Mouse (Mus musculus) limb, embryonic 13.5 days (tissue): Measurements from ENCODE around the gene Pou2f2. TPM values are rescaled to one million over a fixed set of nuclear protein-coding genes. Genes with fewer than 3 reads are reported as not detected.

Experiments used
- ATAC-seq: fragments of 200-750 bp; cut with Nextera tagmentation; 2 replicates; pipeline ENCODE4 v1.8.0; 2017; ENCODE audit warnings: low read depth, moderate number of reproducible peaks, moderate TSS enrichment; ENCODE audit not compliant: low FRiP score
- H3K27ac ChIP-seq: fragments of 300-500 bp; sonication (generic); 2 replicates; pipeline ENCODE4 v1.5.1; 2015; ENCODE audit warnings: inconsistent platforms, mild to moderate bottlenecking, moderate library complexity
- H3K27me3 ChIP-seq: fragments of 300-500 bp; sonication (generic); 2 replicates; pipeline ENCODE4 v1.6.1; 2015; ENCODE audit warnings: mild to moderate bottlenecking, inconsistent platforms
- H3K36me3 ChIP-seq: fragments of 300-500 bp; sonication (generic); 2 replicates; pipeline ENCODE4 v1.6.1; 2015; ENCODE audit warnings: inconsistent platforms, mild to moderate bottlenecking, moderate library complexity
- H3K4me1 ChIP-seq: fragments of 300-500 bp; sonication (generic); 2 replicates; pipeline ENCODE4 v1.6.1; 2015; ENCODE audit warnings: inconsistent platforms
- H3K4me2 ChIP-seq: fragments of 300-500 bp; sonication (generic); replicated peaks from 2 replicates; pipeline ENCODE4 v1.6.1; 2015; ENCODE audit warnings: inconsistent platforms, mild to moderate bottlenecking, moderate library complexity
- H3K4me3 ChIP-seq: fragments of 300-500 bp; sonication (generic); 2 replicates; pipeline ENCODE4 v1.5.1; 2015; ENCODE audit warnings: moderate library complexity, mild to moderate bottlenecking, inconsistent platforms
- H3K9ac ChIP-seq: fragments of 300-500 bp; sonication (generic); 2 replicates; pipeline ENCODE4 v1.6.1; 2015; ENCODE audit warnings: mild to moderate bottlenecking, inconsistent platforms
- H3K9me3 ChIP-seq: fragments of 300-500 bp; sonication (generic); 2 replicates; pipeline ENCODE4 v1.6.1; 2016; ENCODE audit warnings: inconsistent platforms
- WGBS: fragments of 180-500 bp; shearing (Covaris S2); methylation state at CpG from one replicate; pipeline ENCODE4 v1.1.7; 2015; 5-methylcytosine and 5-hydroxymethylcytosine counted together
- polyA plus RNA-seq: library from polyadenylated mRNA; unstranded; fragments of >200 nt; fragmentation: Nextera tagmentation; extraction: Ambion mirVana; gene quantifications from 2 replicates; pipeline ENCODE4 v1.2.1, GENCODE M21; 2015

The Pou2f2 gene
- polyA plus RNA-seq, 1 experiment from 2014 or later: 2.0 TPM

DNA sequence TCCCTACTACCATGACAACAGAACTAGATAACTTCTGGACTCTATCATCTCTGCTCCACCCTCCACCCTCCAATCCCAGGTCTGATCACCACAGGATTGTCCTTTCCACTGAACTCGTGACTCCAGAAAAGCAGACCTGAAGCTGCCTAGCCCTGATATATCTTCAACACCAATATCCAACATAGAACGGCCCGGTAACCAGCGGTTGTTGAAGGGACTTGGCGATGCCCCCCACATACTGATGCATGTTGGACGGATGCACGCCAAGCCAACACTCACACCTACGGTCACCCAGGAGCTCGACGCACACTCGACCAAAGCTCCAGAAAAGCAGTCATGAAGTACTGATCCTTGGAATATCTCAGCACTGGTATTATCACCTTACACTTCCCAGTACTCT lies 48.3 kb downstream of the Pou2f2 start:
- Histone ChIP-seq H3K4me3 (no peak overlapping the region), H3K4me1 (peaks cover 5% of the 10 kb centered on the region; the same call in 1 of the 2 replicates), H3K4me2 (no peak overlapping the region), H3K36me3 (no peaks in the 10 kb centered on the region), H3K27ac (no peak overlapping the region), H3K9me3 (peaks cover 3% of the 10 kb centered on the region; the same call in 1 of the 2 replicates), H3K9ac (no peak overlapping the region), H3K27me3 (peaks cover 65% of the 10 kb centered on the region)
- 89% methylated on average over 11 of the region's 11 CpGs for WGBS
- no peak for ATAC-seq

DNA sequence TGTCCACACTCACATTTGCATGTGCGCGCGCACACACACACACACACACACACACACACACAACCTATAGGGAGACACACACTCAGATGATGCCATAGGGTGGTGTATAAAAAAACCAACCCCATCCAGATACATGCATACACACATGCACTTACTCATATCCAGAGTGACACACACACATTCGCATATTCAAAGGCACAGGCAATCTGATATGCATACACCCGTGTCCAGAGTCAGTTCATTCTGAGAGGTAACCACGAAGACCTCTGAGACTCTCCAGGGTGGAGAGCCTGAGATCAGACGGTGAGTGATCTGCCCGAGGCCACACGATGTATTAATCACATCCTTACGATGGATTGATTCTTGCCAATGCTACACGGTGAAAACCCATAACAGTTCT lies 49.0 kb downstream of the Pou2f2 start:
- WGBS: 76% methylated on average over 11 of the region's 11 CpGs
- Histone ChIP-seq H3K9ac (no peak overlapping the region), H3K36me3 (no peaks in the 10 kb centered on the region), H3K4me1 (peaks cover 5% of the 10 kb centered on the region; the same call in 1 of the 2 replicates), H3K9me3 (peaks cover under 1% of the 10 kb centered on the region; the same call in 1 of the 2 replicates), H3K27ac (no peak overlapping the region), H3K4me3 (no peak overlapping the region), H3K27me3 (peaks cover 58% of the 10 kb centered on the region), H3K4me2 (no peak overlapping the region)
- ATAC-seq: no peak

DNA sequence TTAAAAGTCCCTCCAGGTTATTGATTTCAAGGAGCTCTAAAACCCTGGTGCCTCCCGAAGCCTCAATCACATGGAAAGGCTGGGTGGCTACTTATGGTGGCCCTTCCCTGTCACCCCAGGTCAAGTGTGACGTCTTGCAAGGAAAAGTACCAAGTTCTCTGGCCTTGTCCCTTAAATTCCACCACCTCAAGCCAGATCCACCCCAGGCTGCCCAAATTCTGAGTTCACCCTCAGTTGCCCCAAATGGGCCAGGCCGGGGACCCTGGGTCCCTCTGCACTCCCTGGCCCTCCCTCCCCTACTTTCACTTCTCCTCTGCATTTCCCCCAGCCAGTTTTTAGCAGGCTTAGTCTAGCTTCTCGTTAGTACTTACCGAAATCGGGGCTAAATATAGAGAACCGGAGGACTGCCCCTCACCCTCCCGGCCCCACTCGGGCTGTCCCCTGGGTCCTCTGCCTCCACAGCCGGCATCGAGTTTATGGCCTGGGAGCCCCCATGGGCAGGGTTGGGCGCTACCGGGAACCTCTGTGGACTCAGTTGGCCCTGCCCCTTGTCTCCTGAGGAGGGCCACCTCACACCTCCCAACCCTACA lies 50.0 kb downstream of the Pou2f2 start:
- Histone ChIP-seq H3K27me3 (peaks cover 48% of the 10 kb centered on the region), H3K4me2 (no peak overlapping the region), H3K27ac (no peak overlapping the region), H3K4me3 (no peak overlapping the region), H3K4me1 (peaks cover 5% of the 10 kb centered on the region; the same call in 1 of the 2 replicates), H3K36me3 (no peaks in the 10 kb centered on the region), H3K9me3 (no peaks in the 10 kb centered on the region), H3K9ac (no peak overlapping the region)
- 43% methylated on average over 13 of the region's 13 CpGs for WGBS
- ATAC-seq: no peak

DNA sequence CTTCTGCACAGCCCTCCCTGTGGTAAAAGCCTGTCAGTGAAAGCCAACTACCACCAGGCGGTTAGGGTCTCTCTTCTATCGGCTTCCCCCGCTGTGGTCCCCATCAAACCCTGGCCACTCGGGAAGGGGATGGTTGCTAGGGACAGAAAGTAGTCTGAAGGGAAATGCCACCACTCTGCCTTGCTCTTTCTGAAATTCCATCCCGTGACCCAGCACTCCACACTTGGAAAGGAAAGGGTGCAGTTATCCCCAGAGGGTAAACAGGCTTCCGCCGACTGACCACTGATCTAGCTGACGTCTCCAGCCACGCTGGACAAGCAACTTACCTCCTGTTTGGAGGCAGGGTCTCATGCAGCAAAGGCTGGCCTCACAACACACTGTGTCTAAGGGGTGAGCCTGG lies 51.6 kb downstream of the Pou2f2 start:
- WGBS: 70% methylated on average over 9 of the region's 9 CpGs
- H3K4me3 ChIP-seq: no peak overlapping the region
- H3K36me3 ChIP-seq: no peaks in the 10 kb centered on the region
- no peaks in the 10 kb centered on the region for H3K9me3 ChIP-seq
- no peak overlapping the region for H3K27ac ChIP-seq
- no peak overlapping the region for H3K9ac ChIP-seq
- ATAC-seq: no peak
- H3K27me3 ChIP-seq: peaks cover 33% of the 10 kb centered on the region
- H3K4me2 ChIP-seq: no peak overlapping the region
- H3K4me1 ChIP-seq: peaks cover 5% of the 10 kb centered on the region; the same call in 1 of the 2 replicates

DNA sequence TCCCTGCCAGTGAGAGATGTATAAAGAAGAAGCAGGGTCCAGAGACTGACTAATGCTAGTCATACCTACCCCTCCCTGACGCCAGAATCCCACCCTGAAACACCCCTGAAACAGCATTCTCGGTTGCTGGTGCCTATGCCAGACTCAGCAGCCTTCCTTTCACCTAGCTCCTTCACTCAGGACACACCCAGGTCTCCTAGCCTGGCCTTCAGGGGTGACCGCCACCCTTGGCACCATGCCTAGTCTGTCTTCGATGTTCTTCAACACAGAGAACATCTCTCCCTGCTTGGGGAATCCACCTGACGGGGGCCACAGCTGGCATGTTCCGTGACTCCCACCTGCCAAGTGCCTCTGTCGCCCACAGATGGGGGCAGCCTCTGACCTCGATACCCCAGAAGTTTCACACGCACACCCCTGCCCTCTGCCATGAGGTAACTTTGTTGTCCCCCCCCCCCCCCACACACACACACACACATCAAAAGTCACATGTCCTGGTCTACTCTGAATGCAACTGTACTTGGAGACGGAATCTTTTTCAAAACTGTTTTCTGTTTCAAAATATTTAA lies 53.7 kb downstream of the Pou2f2 start:
- WGBS: 80% methylated on average over 10 of the region's 10 CpGs
- Histone ChIP-seq H3K4me2 (no peak overlapping the region), H3K9ac (no peak overlapping the region), H3K27ac (no peak overlapping the region), H3K36me3 (no peaks in the 10 kb centered on the region), H3K27me3 (peaks cover 18% of the 10 kb centered on the region), H3K4me1 (0 out of 2 replicates have a peak, but pooled peaks cover 5% of the 10 kb centered on the region), H3K4me3 (no peak overlapping the region), H3K9me3 (no peaks in the 10 kb centered on the region)
- no peak for ATAC-seq

DNA sequence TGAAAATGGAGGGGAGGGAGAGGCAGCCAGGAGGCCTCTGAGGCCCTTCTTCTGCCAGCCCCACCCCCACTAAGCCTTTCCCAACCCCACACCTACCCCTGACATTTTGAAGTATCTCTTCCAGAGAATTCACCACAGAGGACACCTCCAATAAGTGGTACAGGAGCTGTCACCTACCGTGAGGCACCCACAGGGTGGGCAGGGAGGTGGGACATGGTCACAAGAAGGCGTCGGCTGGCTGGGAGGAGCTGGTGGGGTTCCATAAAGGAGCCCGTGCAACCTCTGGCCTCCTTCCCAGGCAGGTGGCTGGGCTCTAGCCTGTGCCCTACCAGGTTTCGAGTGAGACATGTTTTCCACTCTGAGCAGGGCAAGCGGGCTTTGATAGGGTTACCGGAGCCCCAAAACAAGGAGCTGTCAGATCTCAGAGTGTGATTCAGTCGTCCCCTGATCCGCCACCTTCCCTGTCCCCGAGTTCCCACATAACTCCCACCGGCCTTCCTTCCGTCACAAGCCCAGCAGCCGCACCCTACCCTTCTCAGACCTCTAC lies 58.2 kb downstream of the Pou2f2 start:
- 61% methylated on average over 13 of the region's 13 CpGs for WGBS
- Histone ChIP-seq H3K36me3 (no peaks in the 10 kb centered on the region), H3K9ac (no peak overlapping the region), H3K4me1 (0 out of 2 replicates have a peak, but pooled peaks cover 5% of the 10 kb centered on the region), H3K27me3 (peaks cover 10% of the 10 kb centered on the region), H3K4me2 (no peak overlapping the region), H3K27ac (no peak overlapping the region), H3K4me3 (no peak overlapping the region), H3K9me3 (no peaks in the 10 kb centered on the region)
- no peak for ATAC-seq

DNA sequence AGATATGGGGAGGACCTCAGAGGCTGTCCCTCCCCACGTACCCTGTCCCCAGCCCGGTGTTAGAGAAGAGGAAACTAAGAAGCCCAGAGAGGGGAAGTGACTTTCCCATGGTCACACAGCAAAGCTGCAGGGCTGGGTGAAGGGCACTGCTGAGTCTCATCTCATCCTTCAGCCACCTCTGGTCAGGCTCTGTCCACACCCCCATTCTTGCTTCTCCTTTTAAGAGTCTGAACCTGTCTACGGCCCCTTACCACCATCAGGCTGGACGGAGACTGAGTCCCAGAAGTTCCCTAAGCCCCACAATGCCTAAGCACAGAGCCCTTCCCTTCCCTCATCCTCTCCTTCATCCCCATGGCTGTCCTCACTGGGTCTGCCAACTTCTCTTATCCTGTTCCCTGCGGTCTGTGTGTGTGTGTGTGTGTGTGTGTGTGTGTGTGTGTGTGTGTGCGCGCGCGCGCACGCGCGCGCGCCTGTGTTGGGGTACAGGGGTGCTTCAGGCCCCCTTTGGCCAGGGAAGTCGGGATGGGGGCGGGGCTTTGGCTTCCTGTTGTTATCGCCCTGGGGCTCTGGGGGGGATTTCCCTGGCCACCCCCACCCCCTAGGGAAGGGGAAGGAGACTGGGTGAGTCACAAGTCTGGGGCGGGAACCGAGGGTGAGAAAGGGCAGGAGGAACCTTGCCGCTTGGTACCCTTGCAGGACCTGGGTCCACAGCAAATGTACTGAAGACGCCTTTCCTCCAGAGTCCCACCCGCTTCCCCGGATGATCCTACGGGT lies 59.3 kb downstream of the Pou2f2 start:
- H3K27ac ChIP-seq: no peak overlapping the region
- no peak overlapping the region for H3K4me2 ChIP-seq
- peaks cover 20% of the 10 kb centered on the region for H3K27me3 ChIP-seq
- no peaks in the 10 kb centered on the region for H3K9me3 ChIP-seq
- H3K9ac ChIP-seq: no peak overlapping the region
- H3K4me3 ChIP-seq: no peak overlapping the region
- 0 out of 2 replicates have a peak, but pooled peaks have one; percentile 3 for ATAC-seq
- H3K36me3 ChIP-seq: no peaks in the 10 kb centered on the region
- 0 out of 2 replicates have a peak, but pooled peaks cover 5% of the 10 kb centered on the region for H3K4me1 ChIP-seq
- WGBS: 69% methylated on average over 11 of the region's 25 CpGs

DNA sequence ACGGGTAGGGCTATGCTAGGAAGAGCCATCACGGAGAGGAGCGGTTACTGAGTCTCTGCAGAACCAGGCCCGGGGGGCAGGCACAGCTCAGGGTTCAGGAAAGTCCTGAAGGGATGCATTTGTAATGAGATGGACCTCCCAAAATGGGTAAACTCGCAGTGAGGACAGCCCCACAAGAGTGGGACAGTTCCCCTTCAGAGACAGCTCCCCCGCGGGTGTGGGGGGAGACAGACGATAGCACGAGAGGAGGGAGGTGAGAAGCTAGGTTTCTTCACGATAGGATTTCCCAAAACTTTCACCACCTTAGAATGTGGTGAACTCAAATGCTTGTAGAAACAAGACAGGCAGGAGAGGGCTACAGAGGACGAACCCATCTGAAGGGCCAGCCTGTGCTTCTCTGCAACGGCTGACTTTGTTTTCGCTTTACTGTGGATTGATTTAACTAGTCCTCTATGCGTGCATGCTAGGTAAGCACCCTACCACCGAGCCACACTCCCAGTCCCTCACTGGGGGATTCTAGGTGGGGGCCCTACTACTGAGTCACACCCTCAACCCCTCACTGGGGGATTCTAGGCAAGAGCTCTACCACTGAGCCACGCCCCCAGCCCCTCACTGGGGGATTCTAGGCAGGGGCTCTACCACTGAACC lies 66.4 kb downstream of the Pou2f2 start:
- Histone ChIP-seq H3K4me3 (no peak overlapping the region), H3K9ac (no peak overlapping the region), H3K27me3 (peaks cover 18% of the 10 kb centered on the region), H3K27ac (no peak overlapping the region), H3K4me2 (no peak overlapping the region), H3K36me3 (no peaks in the 10 kb centered on the region), H3K4me1 (no peaks in the 10 kb centered on the region), H3K9me3 (no peaks in the 10 kb centered on the region)
- WGBS: 83% methylated on average over 16 of the region's 16 CpGs
- ATAC-seq: no peak

DNA sequence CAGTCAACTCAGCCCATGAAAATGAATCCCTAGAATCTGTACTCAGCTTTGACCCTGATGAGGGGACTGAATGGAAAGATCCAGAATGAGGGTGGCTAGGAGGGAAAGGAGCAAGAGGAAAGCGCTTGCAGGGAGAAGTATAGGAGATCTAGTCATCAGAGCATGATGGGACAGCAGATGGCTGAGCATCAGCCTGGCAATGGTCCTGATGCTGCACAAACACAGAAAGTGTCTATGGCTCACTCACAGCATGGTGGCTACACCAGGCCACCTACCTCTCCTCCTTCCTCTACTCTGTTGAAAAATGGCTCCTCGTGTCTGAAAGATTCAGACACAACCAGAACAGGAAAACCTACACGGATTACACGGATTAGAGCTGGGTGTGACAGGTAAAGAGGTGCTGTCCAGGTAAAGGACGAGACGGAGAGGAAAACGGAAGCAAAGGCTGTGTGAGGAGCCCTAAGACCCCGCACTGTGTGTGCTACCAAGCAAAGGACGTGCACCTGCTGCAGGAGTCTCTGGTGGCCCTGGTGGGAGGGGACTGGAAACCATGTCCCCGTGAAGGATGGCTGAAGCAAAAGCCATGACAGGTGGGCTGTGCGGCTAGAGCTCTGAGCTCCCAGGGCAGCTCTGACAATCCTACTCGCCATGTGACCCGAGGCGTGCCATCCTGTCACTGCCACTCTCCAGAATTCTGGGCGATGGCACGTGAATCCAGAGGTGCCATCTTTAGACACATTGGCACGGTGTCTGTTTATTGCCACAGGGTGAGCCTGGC lies 67.2 kb downstream of the Pou2f2 start:
- H3K27ac ChIP-seq: no peak overlapping the region
- H3K4me1 ChIP-seq: no peaks in the 10 kb centered on the region
- ATAC-seq: no peak
- H3K9me3 ChIP-seq: no peaks in the 10 kb centered on the region
- H3K4me2 ChIP-seq: no peak overlapping the region
- no peak overlapping the region for H3K9ac ChIP-seq
- 84% methylated on average over 17 of the region's 17 CpGs for WGBS
- no peaks in the 10 kb centered on the region for H3K36me3 ChIP-seq
- peaks cover 18% of the 10 kb centered on the region for H3K27me3 ChIP-seq
- H3K4me3 ChIP-seq: no peak overlapping the region

DNA sequence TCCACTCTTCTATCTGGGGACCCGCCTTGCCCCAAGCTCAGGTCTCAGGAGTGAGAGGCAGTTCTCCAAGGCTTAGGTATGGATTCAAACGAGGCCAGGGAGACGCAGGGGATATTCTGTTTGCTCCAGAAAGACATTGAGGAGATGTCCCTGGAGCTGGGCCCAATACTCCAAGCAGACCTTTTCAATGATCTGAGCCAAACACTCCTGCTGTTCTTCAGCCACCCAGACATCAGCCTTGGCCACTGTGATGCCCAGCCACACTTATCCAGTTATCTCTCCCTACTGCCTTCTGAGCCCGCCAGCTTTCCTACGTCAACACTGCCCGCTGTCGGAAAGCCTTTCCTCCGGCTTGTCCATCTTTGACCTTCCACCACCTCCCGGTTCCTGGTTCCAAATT lies 69.2 kb downstream of the Pou2f2 start:
- Histone ChIP-seq H3K27me3 (peaks cover 5% of the 10 kb centered on the region), H3K9me3 (no peaks in the 10 kb centered on the region), H3K4me3 (no peak overlapping the region), H3K4me2 (no peak overlapping the region), H3K27ac (no peak overlapping the region), H3K4me1 (no peaks in the 10 kb centered on the region), H3K9ac (no peak overlapping the region), H3K36me3 (no peaks in the 10 kb centered on the region)
- no peak for ATAC-seq
- WGBS: 89% methylated on average over 9 of the region's 9 CpGs

DNA sequence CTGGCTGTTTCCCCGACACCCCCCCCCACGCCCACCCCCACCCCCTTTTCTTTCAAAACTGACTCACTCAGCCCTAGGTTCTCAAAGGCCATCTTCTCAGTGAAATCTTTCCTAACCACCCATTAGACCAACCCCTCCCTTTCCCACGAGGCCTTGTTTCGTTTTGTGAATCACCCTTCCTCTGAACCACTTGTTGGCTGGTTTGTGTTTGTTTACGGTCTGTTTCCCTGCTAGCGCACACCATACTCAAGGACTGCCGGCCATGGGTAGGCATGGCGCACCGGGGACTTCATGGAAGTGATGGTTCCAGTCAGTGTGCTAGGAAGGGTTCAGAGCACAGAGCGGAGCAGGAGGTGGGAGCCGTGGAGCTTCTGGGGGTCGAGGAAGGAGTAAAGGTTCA lies 70.2 kb downstream of the Pou2f2 start:
- no peaks in the 10 kb centered on the region for H3K9me3 ChIP-seq
- 75% methylated on average over 12 of the region's 12 CpGs for WGBS
- no peak overlapping the region for H3K27ac ChIP-seq
- no peak overlapping the region for H3K4me3 ChIP-seq
- no peaks in the 10 kb centered on the region for H3K36me3 ChIP-seq
- no peak overlapping the region for H3K4me2 ChIP-seq
- no peak overlapping the region for H3K9ac ChIP-seq
- H3K4me1 ChIP-seq: no peaks in the 10 kb centered on the region
- ATAC-seq: no peak
- H3K27me3 ChIP-seq: no peaks in the 10 kb centered on the region
